Mouse (Mus musculus): ENCODE results near the gene Prcp.
"Not testable (repeated sequence)": the region's sequence is repeated elsewhere in the genome, so short reads cannot be mapped to it uniquely, and the experiment has no call there.

Gene Prcp

DNA sequence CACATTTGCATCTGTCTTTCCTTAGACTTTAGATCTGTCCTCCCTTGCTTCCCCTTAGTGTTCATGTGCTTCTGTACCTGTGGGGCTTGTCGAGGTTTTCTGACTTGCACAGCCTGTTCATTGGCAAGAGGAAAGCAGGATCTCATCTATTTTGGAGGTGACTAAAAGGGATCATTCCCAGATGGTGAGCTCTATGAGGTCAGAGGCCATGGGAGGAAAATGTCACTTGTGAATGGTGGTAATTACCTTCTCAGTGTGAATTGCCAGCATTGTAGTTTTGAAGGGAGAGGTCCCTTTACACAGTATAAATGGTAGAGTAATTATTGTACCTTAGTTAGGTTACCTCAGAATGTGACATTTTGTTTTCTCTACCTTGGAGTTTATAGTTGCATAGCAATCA, 15.9 kb downstream of the Prcp start:
- DNase-seq (ENCODE audit: low spot score in 2 of 2) = no peak

DNA sequence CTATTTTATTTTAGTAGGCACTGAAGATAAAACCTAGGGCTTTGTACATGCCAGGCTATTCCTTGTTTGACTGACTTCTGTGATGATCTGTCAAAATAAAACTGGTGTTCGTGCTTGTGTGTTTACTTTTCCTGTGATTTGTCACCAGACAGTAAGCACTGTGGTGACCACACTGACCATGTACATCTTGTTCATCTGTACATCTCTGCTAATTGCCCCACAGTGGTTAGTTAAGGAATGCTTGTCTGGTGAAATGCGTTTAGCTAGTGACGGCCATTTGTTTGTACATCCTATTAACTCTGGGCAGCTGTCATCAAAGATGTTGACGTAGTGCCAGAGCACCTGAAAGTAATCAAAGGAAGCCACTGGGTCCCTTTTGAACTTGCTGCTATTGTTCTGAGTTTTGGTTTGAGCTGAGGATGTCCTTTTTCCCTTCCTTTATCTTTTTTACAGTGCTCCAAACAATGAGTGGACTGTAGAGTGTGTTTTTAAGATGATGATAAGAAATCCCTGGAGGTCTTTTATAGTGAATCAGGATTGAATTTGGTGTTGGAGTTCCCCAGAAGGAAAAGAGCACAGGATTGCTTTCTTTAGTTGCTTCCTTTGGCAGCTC, 16.5 kb downstream of the Prcp start:
- no peak for DNase-seq (ENCODE audit: low spot score in 2 of 2)

DNA sequence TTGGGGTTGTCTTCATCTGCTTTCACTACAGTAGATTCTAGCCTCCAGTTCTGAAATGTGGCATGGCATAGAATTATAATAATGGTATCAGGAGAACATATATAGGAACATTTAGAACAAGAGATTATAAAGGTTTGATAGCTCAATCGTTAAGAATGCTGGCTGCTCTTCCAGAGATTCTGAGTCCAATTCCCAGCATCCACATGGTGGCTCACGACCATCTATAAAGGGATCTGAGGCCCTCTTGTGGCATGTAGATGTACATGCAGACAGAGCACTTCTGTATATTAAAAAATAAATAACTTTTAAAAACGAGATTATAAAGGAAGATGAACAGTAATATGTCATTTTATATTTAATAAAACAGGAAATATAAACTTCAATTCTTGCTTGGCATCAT, 19.2 kb downstream of the Prcp start:
- no peak for DNase-seq (ENCODE audit: low spot score in 2 of 2)

DNA sequence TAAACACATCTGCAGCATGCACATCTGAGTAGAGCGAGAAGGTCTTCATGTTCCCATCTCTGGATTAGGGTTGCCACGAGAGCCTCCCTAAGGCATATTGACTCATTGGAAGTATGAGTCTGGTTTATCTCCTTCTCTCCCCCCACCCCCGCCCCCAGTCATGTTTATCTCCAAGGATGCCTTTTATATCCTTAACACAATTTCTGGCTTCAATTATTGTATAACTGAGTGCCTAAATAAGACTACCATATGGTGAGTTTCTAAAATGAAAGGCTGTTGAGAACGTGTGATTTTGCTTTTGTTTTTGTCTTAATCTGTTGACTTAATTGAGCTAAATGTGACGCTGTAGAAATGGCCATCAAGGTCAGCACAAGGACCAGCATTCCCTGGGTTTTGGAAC, 21.8 kb downstream of the Prcp start:
- no peak for DNase-seq (ENCODE audit: low spot score in 2 of 2)

DNA sequence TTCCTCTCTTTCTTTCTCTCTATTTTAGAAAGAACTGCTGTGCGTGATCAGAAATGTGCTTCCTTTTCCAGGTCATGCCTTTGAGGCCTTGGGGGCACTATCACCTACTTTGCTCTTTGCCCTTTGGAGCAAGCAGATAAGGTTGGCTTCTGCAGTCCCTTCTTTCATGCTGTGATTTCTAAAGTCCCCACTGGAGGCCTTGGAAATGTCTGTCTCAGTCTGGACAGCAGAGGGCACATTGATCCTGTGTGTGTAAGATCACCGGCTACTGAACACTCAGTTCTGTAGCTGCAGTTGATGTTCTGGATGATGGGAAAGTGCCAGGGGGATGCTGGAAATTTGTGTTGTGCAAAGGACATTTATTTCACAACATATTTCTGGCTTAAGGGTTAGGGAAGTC, 22.8 kb downstream of the Prcp start:
- no peak for DNase-seq (ENCODE audit: low spot score in 2 of 2)

DNA sequence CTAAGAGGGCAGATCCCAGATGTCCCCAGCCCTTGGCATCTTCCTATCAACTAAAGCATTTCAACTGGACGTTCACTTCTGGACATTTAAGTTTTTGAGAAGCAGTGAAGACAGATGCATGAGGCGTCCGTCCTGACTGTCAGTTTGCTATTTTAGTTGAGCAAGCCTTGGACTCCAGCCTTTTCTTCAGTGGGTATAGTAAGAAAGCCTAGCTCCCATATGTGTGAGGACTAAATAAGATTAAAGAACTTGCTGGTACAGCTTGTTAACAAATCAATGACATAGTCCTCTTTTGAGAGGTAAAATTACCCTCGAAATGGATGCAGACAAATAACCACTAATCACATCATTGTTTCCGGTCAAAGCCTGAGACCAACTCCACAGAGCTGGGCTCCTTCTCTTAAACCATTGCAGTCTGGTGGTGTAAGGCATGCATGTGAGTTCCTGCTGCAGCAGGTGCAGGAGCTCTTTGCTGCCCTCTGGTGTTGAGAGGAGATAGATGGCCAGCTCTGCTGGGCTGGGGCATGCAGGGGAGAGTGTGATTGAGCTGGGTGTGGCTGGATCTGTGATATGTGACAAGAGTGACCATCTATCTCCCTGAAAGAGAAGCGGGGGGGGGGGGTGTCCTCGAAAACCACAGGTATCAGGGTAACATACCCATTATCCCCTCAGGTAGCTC, 29.2 kb downstream of the Prcp start:
- peak; percentile 26 to 62 for DNase-seq (ENCODE audit: low spot score in 2 of 2)

DNA sequence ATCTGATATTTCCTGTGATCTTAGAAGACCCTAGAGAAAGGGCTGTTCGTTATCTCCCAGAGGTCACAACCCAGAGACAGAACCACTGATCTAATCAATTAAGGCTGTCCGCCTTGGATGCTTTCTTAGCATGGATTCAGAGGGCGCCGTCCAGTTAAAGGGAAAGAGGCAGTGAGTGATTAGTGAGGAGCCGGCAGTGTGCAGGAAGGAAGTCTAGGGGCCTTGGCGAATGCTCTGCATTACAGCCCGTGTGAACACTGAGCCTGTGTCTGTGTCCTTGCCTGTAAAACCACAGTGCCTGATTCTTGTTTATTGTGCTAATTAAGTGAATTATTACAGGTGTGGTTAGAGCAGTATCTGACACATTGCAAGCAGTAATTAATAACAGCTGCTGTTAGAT, 30.0 kb downstream of the Prcp start:
- not testable (repeated sequence) for DNase-seq (ENCODE audit: low spot score in 2 of 2)

DNA sequence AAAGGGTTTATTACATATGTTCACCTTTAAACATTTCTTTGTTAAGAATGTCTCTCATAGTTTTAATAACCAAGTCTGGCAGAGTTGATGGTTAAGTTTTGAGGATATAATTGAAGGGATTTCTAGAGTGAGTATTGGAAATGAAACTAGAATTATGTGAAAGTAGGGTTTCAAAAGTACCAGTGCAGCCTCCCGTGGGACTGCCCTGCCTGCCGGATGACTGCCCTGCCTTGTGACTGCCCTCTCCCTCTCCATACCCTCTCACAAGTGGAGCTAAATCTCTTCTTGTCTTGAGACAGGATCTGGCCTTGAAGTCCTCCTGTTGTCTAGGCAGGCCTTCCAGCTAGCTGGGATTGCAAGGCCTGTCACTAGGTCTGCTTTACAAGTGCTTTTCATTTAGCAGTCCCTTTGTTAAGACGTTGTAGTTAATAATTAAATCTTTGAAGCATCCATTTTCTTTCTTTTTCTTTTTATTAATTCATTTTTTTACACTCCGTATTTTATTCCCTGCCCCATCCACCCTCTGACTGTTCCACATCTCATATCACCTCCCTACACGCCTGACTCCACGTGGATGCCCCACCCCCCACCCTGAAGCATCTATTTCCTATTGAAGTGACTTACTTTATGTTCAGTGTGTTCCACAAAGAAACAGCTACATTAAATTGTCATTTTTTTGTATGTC, 46.0 kb downstream of the Prcp start:
- no peak for DNase-seq (ENCODE audit: low spot score in 2 of 2)

DNA sequence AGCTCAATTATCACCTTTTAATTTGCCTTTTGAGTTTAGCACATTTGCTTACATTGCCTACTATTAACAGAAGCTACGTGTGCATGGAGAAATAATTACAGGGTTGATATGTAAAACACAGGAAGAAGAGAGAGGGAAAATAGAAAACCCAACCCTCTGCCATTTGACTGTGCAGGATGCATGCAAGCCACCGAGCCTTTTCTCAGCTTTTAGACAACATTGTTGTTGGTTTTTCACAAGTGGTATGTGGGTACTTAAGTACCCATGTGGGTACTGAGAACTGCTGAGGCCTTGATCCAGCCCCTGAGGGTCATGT, 46.5 kb downstream of the Prcp start:
- no peak for DNase-seq (ENCODE audit: low spot score in 2 of 2)

DNA sequence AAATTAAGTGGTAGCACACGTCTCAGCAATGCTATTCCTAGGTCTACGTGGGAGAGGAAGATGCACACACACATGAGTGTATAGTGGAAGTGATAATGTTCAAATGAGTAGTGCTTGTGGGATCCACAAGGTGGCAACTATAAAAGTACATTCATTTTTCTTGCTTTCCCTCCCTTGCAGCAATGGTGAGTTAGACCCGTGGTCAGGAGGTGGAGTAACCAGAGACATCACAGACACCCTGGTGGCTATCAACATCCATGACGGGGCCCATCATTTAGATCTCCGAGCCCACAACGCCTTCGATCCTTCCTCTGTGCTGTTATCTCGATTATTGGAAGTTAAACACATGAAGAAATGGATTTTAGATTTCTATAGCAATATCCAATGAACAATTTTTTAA, 58.5 kb downstream of the Prcp start:
- no peak for DNase-seq (ENCODE audit: low spot score in 2 of 2)

DNA sequence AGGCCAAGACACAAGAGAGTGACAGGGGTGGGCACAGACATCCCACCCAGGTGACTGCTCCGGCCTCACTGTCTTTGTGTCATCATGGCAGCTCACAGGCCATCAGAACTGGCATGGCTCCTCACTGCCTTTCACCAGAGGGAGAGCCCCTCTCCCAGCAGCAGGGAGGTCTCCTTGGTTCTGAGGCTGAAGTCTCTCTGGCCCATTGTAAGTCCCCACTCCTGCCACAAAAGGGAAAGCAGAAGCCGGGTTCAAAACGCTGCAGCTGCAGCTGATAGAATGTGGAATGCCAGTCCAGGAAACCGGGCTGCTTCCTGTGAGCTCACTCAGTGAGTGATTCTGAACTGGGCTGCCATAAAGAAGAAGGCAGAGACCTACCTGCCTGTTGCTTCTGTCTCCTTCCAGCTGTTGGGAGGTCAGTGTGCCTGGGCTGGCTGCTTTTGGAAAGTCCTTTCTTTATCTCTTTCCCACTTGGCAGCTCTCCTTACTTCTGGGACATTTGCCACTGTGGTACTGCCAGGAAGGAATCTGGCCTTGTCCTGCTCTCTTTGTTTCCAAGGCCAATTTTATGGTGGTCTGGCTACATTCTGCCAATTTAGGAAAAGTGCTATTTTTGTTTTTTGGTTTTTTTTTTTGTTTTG, 59.2 kb downstream of the Prcp start:
- DNase-seq (ENCODE audit: low spot score in 2 of 2) = not testable (repeated sequence)

DNA sequence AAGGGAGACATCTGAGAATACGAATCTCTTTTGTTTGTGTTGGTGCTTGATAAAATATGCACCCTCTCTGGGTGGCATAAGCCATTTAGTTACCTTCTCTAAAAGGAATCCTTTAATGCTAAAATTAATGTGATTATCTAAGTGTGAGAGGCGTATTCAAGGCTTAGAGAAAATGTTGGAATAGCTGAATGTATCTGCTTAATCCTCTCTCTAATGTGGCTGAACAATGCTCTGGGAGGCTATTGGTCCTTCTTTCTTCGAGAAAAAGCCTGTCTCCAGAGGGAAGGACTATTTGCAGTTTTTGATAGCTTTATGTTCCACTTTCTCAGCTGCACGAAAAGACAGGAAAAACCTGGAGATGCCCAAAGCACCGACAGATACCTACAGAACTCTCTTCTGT, 62.5 kb downstream of the Prcp start:
- DNase-seq (ENCODE audit: low spot score in 2 of 2) = no peak

DNA sequence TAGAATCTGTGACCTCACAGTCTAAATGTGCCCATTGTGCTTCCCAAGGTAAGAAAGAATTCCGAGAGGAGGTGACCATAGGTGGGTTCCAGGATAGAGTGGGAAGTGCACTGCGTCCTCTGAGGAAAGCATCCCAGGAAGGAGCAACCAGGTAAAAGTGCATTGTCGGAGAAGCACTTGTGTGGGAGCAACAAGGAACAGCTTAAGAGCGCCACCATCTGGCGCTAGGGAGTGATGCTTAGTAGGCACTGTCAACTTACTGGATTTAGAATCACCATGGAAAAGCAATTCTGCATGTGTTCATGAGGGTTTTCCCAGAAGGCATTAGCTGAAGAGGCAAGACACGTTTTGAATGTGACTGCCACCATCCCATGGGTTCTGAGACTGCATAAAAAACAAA, 63.7 kb downstream of the Prcp start:
- no peak for DNase-seq (ENCODE audit: low spot score in 2 of 2)

DNA sequence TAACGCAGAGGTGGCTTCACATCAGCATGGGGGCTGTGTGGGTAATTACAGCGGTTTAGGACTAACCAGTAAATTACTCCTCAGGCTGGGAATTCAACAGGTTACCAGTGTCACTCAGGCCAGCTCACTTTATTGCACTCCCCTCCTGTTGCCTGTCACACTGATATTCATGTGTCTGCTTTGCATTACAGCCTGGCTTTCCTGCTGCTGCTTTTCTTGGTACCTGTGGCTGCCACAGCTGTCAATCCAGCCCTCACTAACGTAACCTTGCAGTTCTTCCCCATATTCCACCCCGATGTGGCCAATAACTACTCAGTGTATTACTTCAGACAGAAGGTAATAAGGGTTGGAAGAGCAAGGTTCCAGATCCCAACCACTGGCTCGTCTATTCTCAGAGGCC, 65.5 kb downstream of the Prcp start:
- DNase-seq (ENCODE audit: low spot score in 2 of 2) = no peak

DNA sequence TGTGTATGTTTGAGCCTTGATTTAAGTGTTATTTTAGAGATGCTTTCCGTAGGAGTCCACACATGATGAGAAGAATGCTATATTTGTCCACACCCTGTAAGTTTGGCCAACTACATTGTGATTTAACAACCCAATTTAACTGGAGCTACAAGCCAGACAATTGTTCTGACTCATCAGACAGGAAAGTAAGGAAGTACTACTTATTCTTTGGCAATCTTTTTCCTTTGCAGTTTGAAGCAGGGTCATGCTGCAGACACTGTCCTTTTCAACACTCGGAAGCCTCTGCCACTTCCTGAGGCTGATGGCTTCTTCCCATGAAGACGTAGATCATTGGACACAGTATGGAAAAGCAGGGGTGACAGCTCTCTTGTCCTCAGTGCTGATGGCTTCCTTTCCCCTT, 76.5 kb downstream of the Prcp start:
- DNase-seq (ENCODE audit: low spot score in 2 of 2) = no peak

DNA sequence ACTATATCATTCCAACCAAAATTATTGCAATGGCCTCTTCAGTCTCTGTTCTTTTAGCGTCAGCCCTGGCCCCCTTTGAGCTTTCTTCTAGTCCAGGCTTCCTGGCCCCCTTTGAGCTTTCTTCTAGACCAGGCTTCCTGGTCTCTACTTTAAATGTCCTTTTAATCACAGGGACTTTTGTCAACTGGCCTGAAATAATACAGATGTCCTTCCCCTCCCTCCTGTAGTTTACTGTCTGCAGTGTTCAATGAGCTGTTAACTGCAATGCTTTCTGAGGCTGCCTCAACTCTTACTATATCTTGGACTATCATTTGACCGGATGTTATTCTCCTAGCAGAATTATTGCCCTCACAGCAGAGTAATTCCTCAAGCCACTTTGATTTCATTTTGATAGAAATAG, 77.9 kb downstream of the Prcp start:
- no peak for DNase-seq (ENCODE audit: low spot score in 2 of 2)

DNA sequence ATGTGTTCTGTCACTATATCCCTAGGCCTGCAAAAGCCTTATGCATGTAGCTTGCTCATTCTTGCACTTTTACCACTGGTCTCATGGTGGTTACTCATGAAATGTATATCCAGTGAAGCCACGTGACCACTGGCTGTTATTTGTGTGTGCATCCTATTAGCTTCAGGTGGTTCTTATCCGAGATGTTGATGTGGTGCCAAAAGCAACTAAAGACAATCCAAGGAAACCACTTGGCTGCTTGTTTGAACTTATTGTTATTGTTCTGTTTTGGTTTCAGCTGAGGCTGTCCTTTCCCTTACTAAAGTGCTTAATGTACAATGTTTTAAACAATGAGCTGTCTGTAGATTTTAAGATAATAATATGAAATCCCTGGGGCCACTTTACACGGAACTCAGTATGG, 85.5 kb downstream of the Prcp start:
- no peak for DNase-seq (ENCODE audit: low spot score in 2 of 2)

DNA sequence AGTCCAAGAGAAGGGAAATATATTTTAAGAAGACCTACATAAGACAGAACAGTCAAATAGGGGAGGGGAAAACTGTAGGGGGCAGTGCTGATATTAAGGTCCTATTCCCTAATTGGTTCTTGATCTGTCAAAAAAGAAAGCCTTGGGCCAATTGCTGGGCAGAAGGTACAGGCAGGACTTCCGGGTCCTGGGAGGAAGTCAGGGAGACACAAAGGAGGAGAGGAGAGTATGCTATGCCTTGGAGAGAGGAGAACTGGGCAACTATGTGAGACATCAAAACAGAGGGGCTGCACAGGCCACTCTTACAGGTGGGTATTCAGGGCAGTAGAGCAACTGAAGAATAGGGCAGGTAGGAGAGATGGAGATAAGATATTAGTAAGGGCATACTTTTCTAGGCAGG, 87.6 kb downstream of the Prcp start:
- DNase-seq (ENCODE audit: low spot score in 2 of 2) = no peak

DNA sequence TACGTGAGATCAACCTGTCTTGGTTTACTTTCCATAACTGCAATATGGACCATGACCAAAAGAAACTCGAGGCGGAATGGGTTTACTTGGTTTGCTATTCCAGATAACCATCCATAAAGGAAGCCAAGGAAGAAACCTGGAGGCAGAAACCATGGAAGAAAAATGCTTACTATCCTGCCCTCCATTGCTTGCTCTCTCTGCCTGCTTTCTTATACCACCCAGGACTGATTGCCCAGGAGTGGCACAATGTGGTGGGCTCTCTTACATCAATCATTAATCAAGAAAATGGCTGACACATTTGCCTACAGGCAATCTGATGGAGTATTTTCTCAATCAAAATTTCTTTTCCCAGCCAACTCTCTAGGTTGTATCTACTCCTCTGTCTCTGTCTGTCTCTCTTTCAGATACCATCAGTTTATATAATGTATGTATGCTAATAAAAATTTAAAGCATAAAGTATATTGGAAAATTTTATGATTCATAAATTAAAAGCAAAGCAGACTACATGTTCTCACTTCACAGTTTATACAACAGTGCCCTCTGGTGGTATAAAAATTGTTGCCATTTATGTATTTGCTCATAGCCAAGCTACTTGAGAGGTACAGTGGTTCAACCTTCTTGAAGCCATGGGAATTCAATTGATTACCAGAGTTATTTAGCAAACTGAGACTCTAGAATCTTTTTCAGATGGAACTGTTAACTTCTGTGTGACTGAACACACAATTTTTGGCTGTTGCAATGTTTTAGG, 90.7 kb downstream of the Prcp start:
- DNase-seq (ENCODE audit: low spot score in 2 of 2) = no peak

DNA sequence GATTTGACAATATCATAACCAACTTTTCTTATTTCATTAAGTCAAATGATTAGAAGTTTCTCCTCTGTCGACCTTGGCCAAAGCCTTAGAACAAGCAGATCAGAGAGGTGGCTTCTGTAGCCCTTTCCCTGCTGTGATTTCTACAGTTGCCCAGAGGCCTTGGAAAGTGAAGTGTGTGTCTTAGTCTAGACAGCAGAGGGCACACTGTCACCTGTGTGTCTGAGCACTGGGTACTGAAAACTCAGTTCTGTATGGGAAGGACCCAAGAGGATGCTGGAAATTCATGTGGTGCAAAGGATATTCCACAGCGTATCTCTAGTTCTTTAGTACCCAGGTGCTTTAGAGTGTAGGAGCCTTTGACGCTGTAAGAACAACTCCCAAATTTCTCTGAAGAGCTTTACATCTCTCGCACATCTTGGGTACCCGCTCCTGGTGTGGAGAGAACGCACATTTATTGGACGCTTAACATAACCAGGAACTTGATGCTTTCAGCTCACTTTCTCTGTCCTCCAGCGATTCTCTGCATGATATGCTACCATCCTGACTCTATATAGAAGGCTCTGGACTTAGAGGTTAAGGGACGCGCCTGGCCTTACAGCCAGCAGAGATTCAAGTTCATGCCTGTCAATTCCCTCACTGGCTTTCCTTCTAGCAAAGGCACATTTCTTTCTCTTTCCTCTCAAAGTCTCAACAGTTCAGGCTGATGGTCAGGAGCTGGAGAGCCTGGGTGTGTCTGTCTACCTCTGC, 93.3 kb downstream of the Prcp start:
- no peak for DNase-seq (ENCODE audit: low spot score in 2 of 2)

DNA sequence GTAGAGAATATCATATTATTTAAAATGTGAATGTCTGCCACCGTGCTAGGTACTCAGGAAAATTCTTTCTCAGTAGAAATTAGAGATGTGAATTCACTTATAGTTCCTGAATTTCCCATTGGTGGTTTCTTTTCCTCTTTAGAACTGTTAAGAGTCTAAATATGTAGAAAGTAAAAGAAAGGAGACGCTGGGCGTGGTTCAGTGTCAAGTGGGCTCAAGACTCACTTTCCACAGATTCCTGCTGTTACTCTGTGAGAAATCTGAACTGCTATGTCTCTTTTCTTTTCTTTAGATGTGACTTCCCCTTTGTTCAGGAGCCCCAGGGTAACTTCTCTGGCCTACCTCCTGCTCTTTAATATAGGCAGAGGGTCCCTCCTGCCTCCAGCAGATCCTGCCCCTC, 103.2 kb downstream of the Prcp start:
- no peak for DNase-seq (ENCODE audit: low spot score in 2 of 2)

DNA sequence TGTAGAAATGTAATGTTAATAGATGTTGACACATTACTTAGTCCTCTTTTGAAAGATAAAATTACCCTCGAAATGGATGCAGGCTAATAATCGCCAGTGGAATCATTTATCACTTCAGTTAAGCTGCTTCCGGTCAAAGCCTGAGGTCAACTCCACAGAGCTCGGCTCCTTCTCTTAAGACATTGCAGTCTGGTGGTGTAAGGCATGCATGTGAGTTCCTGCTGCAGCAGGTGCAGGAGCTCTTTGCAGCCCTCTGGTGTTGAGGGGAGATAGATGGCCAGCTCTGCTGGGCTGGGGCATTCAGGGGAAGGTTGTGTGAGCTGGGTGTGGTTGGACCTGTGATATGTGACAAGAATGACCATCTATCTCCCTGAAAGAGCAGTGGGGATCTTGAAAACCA, 104.0 kb downstream of the Prcp start:
- no peak for DNase-seq (ENCODE audit: low spot score in 2 of 2)

Measured in urinary bladder, postnatal 4 days (tissue).